In the genomic region with DNA sequence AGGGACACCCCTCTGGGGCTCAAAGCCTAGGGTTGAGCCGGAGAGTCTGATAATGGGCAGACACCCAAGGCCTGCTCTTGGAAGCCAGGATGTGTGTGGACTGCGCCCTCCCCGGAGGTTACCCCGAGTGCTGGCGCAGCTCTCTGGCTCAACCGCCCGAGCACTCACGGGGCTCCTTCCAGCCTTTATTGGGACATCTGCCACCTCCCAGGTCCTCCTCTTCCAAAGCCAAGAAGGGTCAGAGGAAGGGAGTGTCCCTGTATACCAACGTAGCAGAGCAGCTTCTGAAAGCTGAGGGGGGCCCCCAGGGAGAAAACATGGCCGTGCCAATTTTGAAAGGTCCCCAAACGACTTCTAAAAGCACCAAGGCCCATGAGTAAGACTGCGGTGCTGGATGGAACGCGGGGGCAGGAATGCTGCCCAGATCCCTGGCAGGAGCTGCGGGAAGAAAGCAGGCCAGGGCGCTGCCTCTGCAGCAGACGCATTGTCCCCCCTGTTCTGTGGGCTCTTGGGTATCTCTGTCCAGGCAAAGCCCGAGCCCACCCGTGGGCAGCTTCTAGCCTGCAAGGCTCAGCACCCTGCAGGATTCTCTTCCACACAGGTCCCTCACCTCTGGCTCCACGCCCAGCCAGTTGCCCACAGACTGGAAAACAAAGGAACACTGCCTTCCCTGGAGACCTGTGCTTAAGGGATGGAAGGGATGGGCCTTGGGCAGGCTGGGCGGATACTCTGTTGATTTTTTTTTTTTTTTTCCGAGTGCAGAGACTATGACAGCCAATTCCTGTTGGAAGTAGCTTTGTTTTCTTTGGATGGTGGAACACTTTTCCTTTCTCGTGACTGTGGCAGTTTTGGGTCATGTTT, we compare ENCODE assay signal across 8 mouse cellular contexts. TPM values are rescaled to one million over a fixed set of nuclear protein-coding genes. Genes with fewer than 3 reads are reported as not detected.
DNase-seq lines count a peak whose midpoint lies in the region; ATAC-seq and TF ChIP-seq lines count a peak whose summit lies in the region.

No protein-coding gene starts in this region.

- no peak for TF ChIP-seq CTCF in gastrocnemius, adult 2 months (IDR thresholded peaks at IDR 0.05)
- TF ChIP-seq CTCF in hindbrain, postnatal 0 days (IDR thresholded peaks at IDR 0.05; ENCODE audit: low read depth), result no peak

- H3K27ac ChIP-seq in gastrocnemius, adult 2 months, result peak overlapping the region; percentile 89
- peak overlapping the region; percentile 78 for H3K27ac ChIP-seq in hindbrain, postnatal 0 days
- no peak overlapping the region for H3K27ac ChIP-seq in intestine, embryonic 16.5 days (ENCODE audit: low read length)

- intact Hi-C loops in gastrocnemius, adult 2 months (cut with DNase I), result loop anchor here (2.0 to 5.0 kb wide), 2 partner anchors 51 to 87 kb away; partner anchors contain the start of gene Nfat5
- intact Hi-C loops in left cerebral cortex, postnatal 25 days (cut with DNase I), result loop anchor here (5.0 kb wide), 1 partner anchor 86 kb away; the partner anchor contains the start of gene Nfat5

- 38% methylated on average over 23 of the region's 23 CpGs for WGBS in hindbrain, postnatal 0 days
- WGBS in intestine, embryonic 16.5 days, result 66% methylated on average over 23 of the region's 23 CpGs

- 0 out of 2 replicates have a peak overlapping the region, but pooled peaks have one; percentile 24 for H3K9ac ChIP-seq in hindbrain, postnatal 0 days (replicated peaks; ENCODE audit: low read length)
- H3K9ac ChIP-seq in intestine, embryonic 16.5 days (ENCODE audit: low read depth, low read length), result no peak overlapping the region

- H3K36me3 ChIP-seq in hindbrain, postnatal 0 days (ENCODE audit: insufficient read depth, low read length), result no peaks in the 10 kb centered on the region
- H3K36me3 ChIP-seq in intestine, embryonic 16.5 days (ENCODE audit: control insufficient read depth, insufficient read depth, low read length), result no peaks in the 10 kb centered on the region

- peak overlapping the region; percentile 39 for H3K4me2 ChIP-seq in hindbrain, postnatal 0 days (ENCODE audit: low read depth, low read length)
- no peak overlapping the region for H3K4me2 ChIP-seq in intestine, embryonic 16.5 days (ENCODE audit: low read depth, low read length)

- peak; percentile 91 for DNase-seq in NIH3T3 (ENCODE audit: low read depth)
- DNase-seq in cerebellum, adult 18-20 months, result peak; percentile 80 to 82
- peak; percentile 92 for DNase-seq in gastrocnemius, adult 2 months
- DNase-seq in hindbrain, postnatal 0 days (ENCODE audit: low spot score), result peak; percentile 81
- peak; percentile 26 to 55 for DNase-seq in left cerebral cortex, postnatal 25 days (ENCODE audit: low spot score in 2 of 2)
- DNase-seq in ovary, postnatal 36 days (ENCODE audit: low spot score), result peak; percentile 76

- H3K9me3 ChIP-seq in hindbrain, postnatal 0 days (ENCODE audit: low read length), result no peaks in the 10 kb centered on the region
- no peaks in the 10 kb centered on the region for H3K9me3 ChIP-seq in intestine, embryonic 16.5 days (ENCODE audit: control insufficient read depth, low read length)

- peak overlapping the region; percentile 70 for H3K4me3 ChIP-seq in gastrocnemius, adult 2 months
- H3K4me3 ChIP-seq in hindbrain, postnatal 0 days (ENCODE audit: low read length), result no peak overlapping the region
- H3K4me3 ChIP-seq in intestine, embryonic 16.5 days (ENCODE audit: low read length), result no peak overlapping the region

- ATAC-seq in hindbrain, postnatal 0 days, result peak; percentile 90
- no peak for ATAC-seq in megakaryocyte progenitor cell, adult 5-6 weeks (replicated peaks; ENCODE audit: poor library complexity)
- no peak for ATAC-seq in intestine, embryonic 16.5 days

- H3K4me1 ChIP-seq in hindbrain, postnatal 0 days (ENCODE audit: insufficient read depth, low read length), result peaks cover 2% of the 10 kb centered on the region; the same call in 1 of the 2 replicates
- peaks cover 3% of the 10 kb centered on the region; the same call in 1 of the 2 replicates for H3K4me1 ChIP-seq in intestine, embryonic 16.5 days (ENCODE audit: control insufficient read depth, insufficient read depth, low read length)

- H3K27me3 ChIP-seq in hindbrain, postnatal 0 days (ENCODE audit: insufficient read depth, low read length), result no peaks in the 10 kb centered on the region
- H3K27me3 ChIP-seq in intestine, embryonic 16.5 days (replicated peaks; ENCODE audit: control insufficient read depth, insufficient read depth, low read length), result no peaks in the 10 kb centered on the region

RNA-seq across cellular contexts. Expression of gene Cyb5b, which starts 55.5 kb away (rescaled TPM):
- total RNA-seq in gastrocnemius, adult 2 months (2021), result 10 to 100 TPM; 33.2 to 36.3 TPM
- total RNA-seq in hindbrain, postnatal 0 days (2014; rRNA removed), result 89.5 and 95.2 TPM in 2 replicates
- 81.6 and 82.9 TPM in 2 replicates for polyA plus RNA-seq in hindbrain, postnatal 0 days (2015; fragmentation: Nextera tagmentation; extraction: Ambion mirVana)
- total RNA-seq in left cerebral cortex, postnatal 25 days (2021), result 10 to 100 TPM; 87.1 to 89.4 TPM
- 54.1 and 58.4 TPM in 2 replicates for total RNA-seq in megakaryocyte progenitor cell, adult 5-6 weeks (2015)
- 61.0 and 67.1 TPM in 2 replicates for total RNA-seq in megakaryocyte progenitor cell, adult 5-6 weeks (2017)
- 155 and 177 TPM in 2 replicates for polyA plus RNA-seq in intestine, embryonic 16.5 days (2015; fragmentation: Nextera tagmentation; extraction: Ambion mirVana)

Comparison
In these comparisons a context has a peak if more than half of its experiments do, and no peak if none do; other contexts are left out.
1. DNase-seq: peak in every context shown above with its lines; median percentile 92 in gastrocnemius, adult 2 months; 91 in NIH3T3; 81 in cerebellum, adult 18-20 months; 81 in hindbrain, postnatal 0 days; 76 in ovary, postnatal 36 days; 40 in left cerebral cortex, postnatal 25 days.